Mouse (Mus musculus) layer of hippocampus, postnatal 10 days (tissue): Measurements from ENCODE around the gene Tcf7l2. TPM values are rescaled to one million over a fixed set of nuclear protein-coding genes. Genes with fewer than 3 reads are reported as not detected.

Experiments
- DNase-seq, 2 experiments: peaks; one replicate each; pipeline ENCODE4 v3.0.0; 2021; ENCODE audit warnings: low spot score in 2 of 2
- total RNA-seq, 2 experiments: library from RNA; stranded (reverse); gene quantifications; 2 replicates each; pipeline ENCODE4 v1.2.3; 2021

Tcf7l2 gene
- total RNA-seq, 2 experiments from 2014 or later = 14.2 to 26.1 TPM

DNA sequence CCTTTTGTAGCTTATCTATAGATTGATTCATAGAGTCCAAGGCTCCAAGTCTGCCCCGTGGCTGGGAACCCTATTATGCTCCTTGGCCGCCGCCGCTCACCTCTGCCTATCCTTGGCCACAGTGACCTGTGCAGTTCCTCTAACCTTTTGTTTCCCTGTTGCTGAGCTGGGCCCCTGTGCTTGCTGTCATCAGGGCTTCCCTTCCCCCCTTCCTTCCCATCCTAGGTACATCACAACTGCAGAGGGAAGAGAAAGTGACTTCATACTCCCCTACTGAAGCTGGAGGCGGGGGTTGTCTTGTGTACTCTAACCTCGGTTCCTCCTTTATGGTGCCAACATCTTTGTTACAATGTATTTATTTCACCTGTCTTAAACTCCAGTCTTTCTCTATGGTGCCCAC is 50.3 kb downstream of the Tcf7l2 start:
- DNase-seq = no peak

DNA sequence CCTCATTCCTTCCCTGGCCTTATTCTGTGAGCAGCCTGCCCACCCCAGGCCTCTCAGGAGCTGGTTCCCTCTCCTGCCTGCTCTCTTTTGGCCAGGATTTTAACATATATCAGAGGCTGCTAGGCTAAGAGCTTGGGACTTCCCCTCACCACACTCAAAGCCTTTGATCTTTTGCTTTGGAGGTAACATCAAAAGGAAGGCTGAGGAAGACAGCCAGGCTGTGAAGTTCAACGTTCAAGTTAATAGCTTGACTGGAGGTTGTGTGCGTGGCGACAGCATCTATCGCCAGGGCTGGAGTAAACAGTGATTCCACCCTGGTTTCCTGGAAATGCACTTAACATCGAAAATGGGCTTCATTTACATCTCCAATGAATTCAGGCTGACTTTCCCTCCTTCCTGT is 51.0 kb downstream of the Tcf7l2 start:
- DNase-seq = no peak

DNA sequence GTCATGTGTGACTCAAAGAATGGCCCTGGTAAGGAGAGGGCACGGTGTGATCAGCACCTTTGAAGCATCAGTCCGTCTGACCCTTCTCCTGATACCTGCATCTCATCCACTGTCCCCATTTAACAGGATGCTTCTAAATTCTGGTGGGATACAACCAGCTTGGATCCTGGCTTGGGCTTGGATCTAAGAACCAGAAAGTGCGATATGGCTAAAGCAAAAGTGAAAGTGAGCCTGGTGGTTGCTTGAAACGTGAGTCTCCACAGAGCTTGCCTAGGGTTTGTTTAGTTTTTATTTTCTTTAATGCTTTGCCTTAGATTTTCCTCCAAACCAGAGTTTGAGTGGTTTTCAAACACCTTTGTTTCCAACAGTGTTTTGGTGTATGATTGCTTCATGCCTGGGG is 51.4 kb downstream of the Tcf7l2 start:
- DNase-seq = no peak

DNA sequence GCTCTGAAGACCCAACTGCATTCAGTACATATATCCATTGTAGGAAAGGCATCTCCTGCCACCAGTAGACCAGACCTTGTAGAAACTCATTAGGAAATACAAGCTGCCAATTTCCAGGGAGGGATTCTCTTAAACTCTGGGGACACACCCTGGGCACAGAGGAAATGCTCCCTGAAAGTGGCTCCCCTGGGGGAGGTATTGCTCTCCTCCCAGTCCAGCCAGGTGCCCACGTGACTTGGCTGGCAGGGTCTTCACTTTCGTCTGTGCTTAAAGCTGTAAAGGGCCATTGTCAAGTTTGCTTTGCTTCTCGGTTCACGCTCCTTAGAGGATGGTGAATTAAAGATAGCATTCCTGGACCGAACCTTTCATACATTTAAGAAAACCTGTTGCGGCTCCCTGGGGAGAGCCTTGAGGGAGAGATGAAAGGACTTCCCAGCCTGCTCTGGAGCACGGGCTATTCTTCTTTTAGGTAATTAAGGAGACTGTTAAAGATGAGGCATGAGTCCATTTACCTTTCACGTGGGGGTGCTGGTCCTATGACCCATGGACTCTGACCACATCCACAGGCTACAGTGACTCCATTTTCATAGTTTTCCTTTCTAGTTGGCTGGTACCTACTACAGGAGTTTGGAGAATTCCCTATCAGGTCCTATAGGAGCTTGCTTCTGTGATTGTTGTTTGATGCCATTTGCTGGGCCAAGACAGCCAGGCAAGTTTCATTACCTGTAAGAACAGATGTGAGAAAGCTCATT is 52.8 kb downstream of the Tcf7l2 start:
- DNase-seq = no peak

DNA sequence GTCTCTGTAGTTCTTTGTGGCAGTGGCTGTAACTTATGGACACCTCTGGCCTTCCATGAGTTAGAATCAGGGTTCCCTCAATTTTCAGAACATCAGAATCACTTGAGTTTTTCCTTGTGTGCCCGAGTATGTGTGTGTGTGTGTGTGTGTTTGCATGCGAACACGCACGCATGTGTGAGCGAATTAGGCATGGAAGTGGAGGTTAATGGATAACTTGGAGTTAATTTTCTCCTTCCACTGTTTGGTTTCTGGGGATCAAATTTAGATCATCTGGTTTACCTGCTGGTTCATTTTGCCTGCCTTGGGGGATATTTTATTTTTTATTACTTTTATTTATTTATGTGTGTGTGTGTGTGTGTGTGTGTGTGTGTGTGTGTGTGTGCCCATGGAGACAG is 53.3 kb downstream of the Tcf7l2 start:
- no peak for DNase-seq

DNA sequence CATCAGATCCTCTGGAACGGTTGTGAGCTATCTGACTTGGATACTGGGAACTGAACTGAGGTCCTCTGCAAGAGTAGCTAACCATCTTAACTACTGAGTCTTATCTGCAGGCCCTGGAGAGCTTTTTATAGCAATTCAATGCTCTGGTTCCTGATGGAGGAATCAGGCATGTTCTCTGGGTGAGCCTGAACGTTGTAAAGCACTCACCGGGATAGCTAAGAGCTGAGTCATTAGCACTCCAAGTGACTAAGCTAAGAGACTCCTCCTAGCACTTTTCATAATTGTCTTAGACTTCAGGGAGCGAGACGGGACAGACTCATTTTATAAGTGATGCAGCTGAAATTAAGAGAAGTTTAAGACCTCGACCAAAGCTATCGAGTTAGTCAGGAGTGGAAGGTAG is 53.7 kb downstream of the Tcf7l2 start:
- DNase-seq = no peak

DNA sequence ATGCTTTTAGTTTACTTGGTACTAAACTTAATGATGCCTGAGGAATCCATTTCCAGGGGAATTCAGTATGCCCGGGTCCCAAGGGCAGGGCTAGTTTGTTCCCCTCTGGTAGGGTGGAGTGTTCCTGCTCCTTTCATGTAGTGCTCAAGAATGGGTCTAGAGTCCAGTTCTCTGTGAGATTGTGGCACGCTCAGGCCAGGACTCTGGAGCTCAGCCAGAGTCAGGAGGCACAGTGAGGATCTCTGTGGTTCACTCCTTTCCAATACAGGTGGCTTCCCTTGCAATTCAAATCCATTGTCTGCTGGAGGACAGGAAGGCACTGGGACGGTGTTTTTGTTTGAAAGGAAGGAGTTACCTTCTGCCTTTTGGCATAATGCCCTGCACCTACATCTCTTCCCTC is 56.2 kb downstream of the Tcf7l2 start:
- no peak for DNase-seq

DNA sequence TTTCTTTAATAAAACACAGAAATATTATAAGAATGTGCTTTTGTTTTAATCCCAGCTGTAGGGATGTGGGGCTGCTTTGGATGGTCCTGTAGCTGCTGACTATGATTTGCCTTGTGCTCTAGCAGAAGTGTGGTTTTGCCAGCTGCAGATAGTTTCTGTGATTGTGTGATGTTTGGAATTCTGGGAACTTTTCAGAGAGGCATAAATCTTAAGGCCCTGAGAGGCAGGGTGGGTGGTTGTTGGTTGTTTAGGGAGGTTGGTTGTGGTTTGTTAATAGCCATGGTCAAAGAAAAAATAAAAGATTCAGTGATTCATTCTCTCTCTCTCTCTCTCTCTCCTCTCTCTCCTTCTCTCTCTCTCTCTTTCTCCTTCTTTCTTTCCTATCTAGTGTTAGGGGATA is 57.8 kb downstream of the Tcf7l2 start:
- DNase-seq = no peak

DNA sequence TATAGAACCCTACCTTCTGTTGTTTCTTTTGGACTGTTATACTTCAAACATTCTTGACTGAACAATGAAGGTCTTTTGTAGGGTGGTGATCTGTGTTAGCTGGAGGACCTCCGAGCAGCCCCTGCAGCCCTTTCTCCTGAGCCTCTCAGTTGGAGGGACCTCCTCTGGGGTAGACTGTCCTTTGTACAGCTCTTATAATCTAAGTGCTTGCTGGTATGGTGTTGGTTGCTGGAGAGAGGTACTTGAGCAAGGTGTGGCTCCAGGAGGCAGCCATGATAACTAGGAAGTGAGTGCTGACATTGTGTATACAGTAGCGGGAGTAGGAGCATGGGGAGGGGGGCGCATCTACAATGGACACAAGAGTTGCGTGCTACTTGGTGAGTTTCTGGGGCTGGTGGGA is 58.4 kb downstream of the Tcf7l2 start:
- no peak for DNase-seq

DNA sequence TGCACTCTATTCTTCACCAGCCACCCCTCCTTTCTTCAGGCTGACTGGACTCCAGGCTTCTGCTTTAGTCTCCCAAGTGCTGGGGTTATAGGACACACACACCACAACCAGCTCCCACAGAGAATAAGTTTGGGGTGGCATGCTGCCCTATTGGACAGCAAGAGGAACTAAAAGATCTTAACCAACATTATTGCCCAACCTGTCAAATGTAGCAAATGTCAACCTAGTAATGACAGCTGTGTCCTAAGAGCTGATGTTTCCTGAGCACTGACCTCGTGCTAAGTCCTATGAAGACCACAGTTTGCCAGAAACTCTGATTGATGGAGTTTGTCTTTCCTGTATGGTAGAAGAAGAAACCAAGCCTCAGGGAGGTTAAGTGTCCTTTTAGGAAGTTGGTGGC is 61.5 kb downstream of the Tcf7l2 start:
- no peak for DNase-seq

DNA sequence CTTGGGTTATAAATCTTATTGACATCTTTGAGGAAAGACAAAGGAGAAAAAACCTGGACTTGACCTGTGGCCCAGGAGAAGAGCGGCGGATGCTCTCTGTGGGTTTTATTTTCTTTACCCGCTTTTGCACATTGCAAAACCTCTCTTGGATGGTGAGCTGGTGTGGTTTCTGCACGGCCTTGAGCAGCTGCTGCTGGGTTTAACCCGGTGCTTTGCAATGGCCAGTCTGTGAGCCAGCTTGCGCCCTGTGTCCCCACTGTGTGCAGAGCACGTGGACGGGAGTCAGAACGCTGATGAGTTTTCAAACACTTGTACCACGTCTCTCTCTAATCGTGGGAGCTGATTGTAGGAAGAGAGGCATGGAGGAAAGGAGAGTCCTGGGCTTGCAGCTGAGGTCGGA is 62.2 kb downstream of the Tcf7l2 start:
- no peak for DNase-seq

DNA sequence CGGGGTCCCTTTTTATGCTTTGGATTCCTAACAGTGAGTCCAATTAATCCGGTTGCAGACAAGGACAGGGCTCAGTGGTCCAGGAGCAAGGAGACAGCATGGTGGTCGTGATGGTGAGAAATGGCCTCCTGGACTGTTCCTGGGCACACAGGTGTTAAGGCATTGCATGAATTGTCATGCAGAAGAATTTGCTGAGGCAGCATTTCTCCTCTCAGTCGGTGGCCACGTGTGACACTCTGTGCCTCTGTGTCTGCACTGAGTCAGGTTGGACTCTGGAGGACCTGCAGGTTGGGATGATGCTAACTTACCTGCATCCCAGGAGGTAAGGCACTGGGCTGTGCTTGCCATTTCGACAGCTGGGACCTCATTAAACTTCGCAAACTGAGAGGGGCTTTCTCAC is 63.2 kb downstream of the Tcf7l2 start:
- DNase-seq = no peak

DNA sequence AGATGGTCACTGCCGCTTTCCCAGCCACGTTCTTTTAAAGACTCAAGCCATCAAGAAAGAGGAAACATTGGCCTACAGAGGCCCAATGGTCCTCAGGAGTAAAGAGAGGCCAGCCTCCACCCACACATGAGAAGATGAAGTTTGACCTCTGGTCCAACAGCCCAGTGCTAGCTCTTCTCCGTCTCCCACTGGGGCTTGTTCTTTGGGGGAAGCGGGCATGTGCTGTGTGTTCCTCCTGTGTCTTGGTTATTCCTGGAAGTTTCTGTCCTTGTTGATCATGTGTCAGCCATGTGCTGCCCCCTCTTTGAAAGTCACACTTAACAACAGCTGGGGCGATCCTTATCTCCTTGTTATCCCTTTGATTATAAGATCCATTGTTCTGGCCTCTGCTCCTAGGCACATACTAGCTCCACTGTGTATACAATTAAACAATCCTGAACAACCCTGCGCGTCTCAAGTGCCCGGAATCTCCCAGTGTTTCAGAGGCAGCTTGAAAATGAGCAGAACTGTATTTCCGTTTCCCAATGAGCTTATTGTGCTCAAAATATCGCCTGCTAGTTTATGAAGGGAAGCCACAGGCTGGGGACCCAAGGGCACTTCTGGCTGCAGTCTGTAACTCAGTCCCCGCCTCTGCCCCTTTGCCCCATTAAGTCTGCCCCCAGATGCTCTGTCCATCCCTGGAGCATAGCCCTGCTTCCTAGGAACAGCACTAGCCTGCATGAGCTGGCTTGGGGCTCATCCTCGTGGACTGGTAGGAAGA is 65.0 kb downstream of the Tcf7l2 start:
- no peak for DNase-seq

DNA sequence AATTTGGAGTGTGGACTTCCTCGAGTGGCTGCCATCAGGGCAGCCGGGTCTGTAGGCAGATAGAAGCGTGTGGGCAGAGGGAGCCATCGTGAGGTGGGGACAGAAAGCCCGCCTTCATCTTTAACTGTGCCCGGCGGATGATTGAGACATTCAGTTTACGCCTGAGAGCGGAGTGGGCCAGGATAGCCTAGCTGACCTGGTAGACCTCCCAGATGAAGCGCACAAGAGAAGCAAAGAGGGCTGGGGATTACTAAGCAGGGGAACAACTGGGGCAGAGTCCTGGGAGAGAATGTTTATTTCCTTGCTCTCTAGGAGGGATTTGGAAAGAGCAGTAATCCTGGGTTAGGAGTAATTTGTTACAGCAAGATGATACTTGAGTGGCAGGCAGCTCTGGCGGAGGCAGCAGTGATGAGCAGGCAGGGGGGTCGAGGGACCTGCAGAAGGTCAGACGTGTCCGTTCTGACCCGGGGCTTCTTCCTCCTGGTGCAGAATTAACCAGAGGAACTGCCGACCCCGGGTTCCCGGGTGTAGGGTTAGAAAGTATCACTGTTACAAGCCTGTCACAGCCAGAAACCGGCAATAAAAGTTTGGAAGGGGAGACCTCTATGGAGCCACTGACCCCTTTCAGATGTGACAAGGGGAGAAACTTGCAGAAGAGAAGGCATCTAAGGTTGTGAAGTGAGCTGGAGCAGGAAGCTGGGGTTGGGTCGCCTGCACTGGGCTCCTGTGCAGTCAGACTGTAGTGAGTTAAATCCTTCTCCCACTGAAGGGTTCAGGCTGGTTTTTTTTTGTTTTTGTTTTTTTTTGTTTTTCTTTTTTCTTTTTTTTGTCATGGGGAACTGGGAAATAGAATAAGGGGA is 65.8 kb downstream of the Tcf7l2 start:
- no peak for DNase-seq

DNA sequence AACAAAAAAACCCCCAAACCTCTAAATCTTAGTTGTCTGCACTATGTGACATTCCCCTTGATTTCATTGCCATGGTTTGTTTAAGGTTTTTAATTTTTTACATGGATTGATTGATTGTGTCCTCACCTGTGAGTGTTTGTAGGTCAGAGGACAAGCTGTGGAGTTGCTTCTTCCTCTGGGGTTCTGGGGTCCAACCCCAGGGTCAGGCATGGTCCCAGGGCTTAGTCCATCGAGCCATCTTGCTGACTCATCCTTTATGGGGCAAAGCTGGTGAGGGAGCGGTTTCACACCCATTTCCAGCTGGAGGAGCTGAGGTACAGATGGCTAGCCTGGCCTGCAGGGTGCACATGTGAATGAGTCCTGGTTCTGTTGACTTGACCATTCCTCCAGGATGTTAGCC is 66.7 kb downstream of the Tcf7l2 start:
- DNase-seq = no peak

DNA sequence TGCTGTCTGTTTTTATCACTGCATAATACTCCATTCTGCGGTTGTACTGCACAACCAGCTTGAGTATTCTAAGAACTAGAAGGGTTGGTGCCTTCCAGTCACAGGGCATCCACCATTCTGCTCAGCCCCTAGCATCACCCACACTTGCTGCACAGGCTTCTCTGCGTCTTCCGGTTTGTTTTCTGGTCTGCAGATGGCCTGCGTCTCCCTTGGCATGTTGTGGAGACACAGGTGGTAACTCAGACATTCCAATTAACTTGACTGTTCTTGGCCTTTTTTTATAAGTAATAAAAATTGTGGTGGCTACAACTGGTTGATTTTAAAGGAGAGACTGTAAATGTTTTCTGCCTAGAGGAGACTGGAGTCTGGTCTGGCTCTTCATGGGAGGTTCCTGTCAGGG is 67.9 kb downstream of the Tcf7l2 start:
- DNase-seq = no peak

DNA sequence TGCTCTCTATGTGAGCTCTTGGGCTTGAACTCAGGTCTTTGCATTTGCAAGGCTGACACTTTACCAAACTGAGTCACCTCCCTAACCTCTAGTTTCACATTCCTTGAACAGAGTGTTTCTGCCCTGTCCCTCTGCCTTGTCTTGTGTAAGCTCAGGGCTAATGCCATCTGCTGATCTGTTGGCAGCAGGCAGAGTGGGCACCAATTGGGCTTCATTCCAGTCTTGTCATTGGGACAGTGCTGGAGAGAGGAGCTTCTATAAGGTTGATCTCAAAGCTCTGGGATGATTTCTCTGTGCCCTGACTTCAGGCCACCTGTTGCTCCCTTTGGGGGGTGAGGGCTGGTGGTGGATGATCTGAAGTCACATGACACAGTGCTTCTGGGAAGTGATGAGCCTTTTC is 70.6 kb downstream of the Tcf7l2 start:
- DNase-seq = no peak

DNA sequence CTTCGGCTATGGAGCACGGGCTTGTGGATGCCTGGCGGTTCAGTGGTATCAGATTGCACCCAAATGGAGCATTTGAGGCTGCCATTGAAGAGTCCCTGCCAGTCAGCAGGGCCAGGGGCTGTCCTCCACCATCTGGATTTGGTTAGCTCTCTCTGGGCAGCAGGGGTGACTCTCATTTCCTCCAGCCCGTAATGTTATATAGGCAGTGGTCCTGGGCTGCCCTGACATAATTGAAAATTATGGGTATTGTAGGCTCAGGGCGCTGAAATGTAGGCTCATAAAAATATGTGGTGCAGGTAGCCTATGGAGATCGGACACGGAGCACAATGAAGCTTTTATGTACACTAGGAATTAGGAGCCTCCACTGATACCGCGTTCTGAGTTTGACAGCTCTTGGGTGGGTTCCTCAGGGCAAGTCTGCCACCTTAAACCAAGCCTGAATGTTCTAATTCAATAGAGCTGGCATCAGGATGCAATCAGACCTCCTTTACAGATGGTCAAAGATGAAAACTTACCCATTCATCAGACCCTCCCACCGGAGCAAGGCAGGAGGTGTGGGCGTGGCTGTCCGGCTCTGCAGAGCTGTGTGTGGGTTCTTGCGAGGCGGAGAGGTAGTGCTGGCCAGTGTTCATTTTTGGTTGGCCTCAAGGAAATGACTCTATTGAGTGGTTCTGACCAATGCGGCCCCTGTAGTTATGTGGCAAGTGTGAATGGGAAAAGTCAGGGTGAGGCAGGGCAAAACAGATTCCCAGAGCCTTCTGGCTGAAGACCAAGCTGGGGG is 73.6 kb downstream of the Tcf7l2 start:
- no peak for DNase-seq

DNA sequence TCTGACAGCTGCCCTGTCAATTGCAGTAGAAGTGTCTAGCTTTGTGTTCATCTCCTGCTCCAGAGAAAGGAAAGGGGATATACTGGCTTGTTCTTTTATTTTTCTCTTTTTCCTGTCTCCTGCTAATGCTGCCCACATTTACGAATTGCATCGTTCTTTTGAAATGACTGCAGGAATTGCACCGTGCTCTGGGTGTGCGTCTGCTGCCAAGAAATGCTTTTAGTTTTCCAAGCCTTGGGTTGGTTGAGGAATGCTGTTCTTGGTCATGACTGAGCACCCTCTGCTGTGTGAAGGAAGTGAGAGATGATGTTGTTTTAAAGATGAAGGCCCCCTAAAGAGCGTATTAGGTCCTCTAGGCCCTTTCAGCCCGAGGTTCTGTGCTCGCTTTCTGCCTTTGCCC is 75.4 kb downstream of the Tcf7l2 start:
- no peak for DNase-seq

DNA sequence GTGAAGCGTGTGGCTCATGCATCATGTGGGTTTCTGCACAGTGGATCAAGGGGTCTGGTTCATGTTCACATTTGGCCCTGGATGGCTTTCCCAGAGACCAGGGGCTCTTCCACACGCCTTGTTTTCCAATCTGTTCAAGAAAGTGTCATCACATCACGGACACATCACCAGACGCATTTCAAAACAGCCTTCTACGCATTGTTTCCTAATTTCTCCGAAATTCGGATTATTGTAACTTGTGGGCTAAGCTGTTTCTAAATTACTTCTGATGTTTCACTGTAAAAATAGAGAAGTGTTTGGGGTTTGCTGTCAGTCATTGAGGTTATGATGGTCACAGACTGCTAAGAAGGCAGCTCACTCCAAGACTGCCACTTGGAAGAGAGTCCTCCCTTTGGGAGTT is 78.6 kb downstream of the Tcf7l2 start:
- no peak for DNase-seq
